Mouse (Mus musculus) CH12.LX (cell line): ENCODE measurements around the gene Gm6803. TPM values are rescaled to one million over a fixed set of nuclear protein-coding genes. Genes with fewer than 3 reads are reported as not detected.
"Not testable (repeated sequence)": the region's sequence is repeated elsewhere in the genome, so short reads cannot be mapped to it uniquely, and the experiment has no call there.

Experiments used
- DNase-seq: peaks from one replicate; pipeline ENCODE4 v3.0.0-alpha.2; 2013; ENCODE audit errors: extremely low read depth
- H3K27ac ChIP-seq: 2 replicates; pipeline ENCODE4 v1.5.1; 2012; ENCODE audit warnings: low read depth, mild to moderate bottlenecking, control low read depth, moderate library complexity; ENCODE audit not compliant: insufficient read depth
- H3K27me3 ChIP-seq: replicated peaks from 2 replicates; pipeline ENCODE3; 2012; ENCODE audit warnings: inconsistent platforms
- H3K36me3 ChIP-seq, 2 experiments: replicated peaks in 1 of 2; 2 replicates each; pipeline versions ENCODE3 to v1.6.1; 2012; ENCODE audit warnings: inconsistent platforms in 1 of 2, low read length in 1 of 2, mild to moderate bottlenecking in 1 of 2, mixed read lengths in 1 of 2, moderate library complexity in 1 of 2; ENCODE audit not compliant: control insufficient read depth in 1 of 2, insufficient read depth in 1 of 2
- H3K4me1 ChIP-seq, 2 experiments: 2 replicates each; pipeline ENCODE4 v1.6.1; 2012; ENCODE audit warnings: inconsistent platforms in 1 of 2, moderate library complexity in 1 of 2; ENCODE audit not compliant: insufficient read depth in 2 of 2, control insufficient read depth in 1 of 2
- H3K4me2 ChIP-seq: 2 replicates; pipeline ENCODE4 v1.6.1; 2012; ENCODE audit warnings: low read depth, mild to moderate bottlenecking, control low read depth; ENCODE audit not compliant: poor library complexity, insufficient read depth, severe bottlenecking
- H3K4me3 ChIP-seq, 3 experiments: fragments of 150-350 bp in 1 of 3; sonication (generic) in 1 of 3; replicated peaks in 1 of 3; 2 replicates each; pipeline versions ENCODE3 to v1.5.1; 2011 to 2012; ENCODE audit warnings: low read depth in 2 of 3, low read length in 2 of 3, mild to moderate bottlenecking in 2 of 3, moderate library complexity in 2 of 3, control low read depth in 1 of 3, improper control_type of control experiment in 1 of 3, inconsistent platforms in 1 of 3, mixed read lengths in 1 of 3; ENCODE audit not compliant: poor library complexity in 1 of 3
- H3K79me2 ChIP-seq: replicated peaks from 2 replicates; pipeline ENCODE4 v1.6.1; 2012; ENCODE audit warnings: mild to moderate bottlenecking, moderate library complexity; ENCODE audit not compliant: control insufficient read depth, poor library complexity, insufficient read depth, severe bottlenecking; ENCODE audit errors: extremely low read depth
- H3K9ac ChIP-seq: 2 replicates; pipeline ENCODE4 v1.6.1; 2012; ENCODE audit warnings: low read depth, mild to moderate bottlenecking, control low read depth, moderate library complexity; ENCODE audit not compliant: insufficient read depth
- H3K9me3 ChIP-seq: replicated peaks from 2 replicates; pipeline ENCODE3; 2012; ENCODE audit warnings: low read length, inconsistent platforms, mixed read lengths
- dilution Hi-C: fragments of 300-500 bp; cut with MboI; formaldehyde crosslinking; loops from 2 replicates; pipeline ENCODE4 v1.14.3; 2020; ENCODE audit warnings: low sequenced_read_pairs; ENCODE audit not compliant: extremely low pct_unique_long_range_greater_than_20kb, extremely low pct_ligation_motif_present
- in situ Hi-C: fragments of 300-500 bp; cut with MboI; formaldehyde crosslinking; loops from 3 replicates; pipeline ENCODE4 v1.14.3; 2019; ENCODE audit warnings: low sequenced_read_pairs, low pct_ligation_motif_present, low pct_unique_long_range_greater_than_20kb, mixed read lengths
- polyA plus RNA-seq: library from polyadenylated mRNA; unstranded; fragments of >175 nt; gene quantifications from 2 replicates; pipeline ENCODE4 v1.2.1, GENCODE M21; 2012; ENCODE audit warnings: low read depth; ENCODE audit not compliant: insufficient read length
- total RNA-seq, 2 experiments: library from RNA; depleted of rRNA; stranded (reverse); fragments of 300-350 nt in 1 of 2; fragments of >200 nt in 1 of 2; gene quantifications; 2 replicates each; pipeline ENCODE4 v1.2.3; 2012 to 2014

Gene Gm6803
- total RNA-seq (2012; rRNA removed) = not detected in 2 replicates
- not detected in 2 replicates for total RNA-seq (2014; rRNA removed)
- polyA plus RNA-seq = not detected in 2 replicates

- in situ Hi-C loops, H3K27ac ChIP-seq, H3K4me3 ChIP-seq, H3K27me3 ChIP-seq, H3K79me2 ChIP-seq, dilution Hi-C loops, DNase-seq, H3K9me3 ChIP-seq, H3K36me3 ChIP-seq, H3K4me2 ChIP-seq, H3K4me1 ChIP-seq, H3K9ac ChIP-seq: not testable (repeated sequence)
Measured at GRCm38 (mm10) chr12:88018671-88019070, at the start of gene Gm6803. Gene Gm6803, minus strand, starts transcription at chr12:88018771.

GRCm38 (mm10) chr12:88045226-88045625, 26.7 kb upstream of the Gm6803 start:
- dilution Hi-C loops, H3K4me3 ChIP-seq, H3K4me1 ChIP-seq: not testable (repeated sequence)

GRCm38 (mm10) chr12:88039703-88040102, 21.1 kb upstream of the Gm6803 start:
- H3K9ac ChIP-seq, DNase-seq, H3K4me1 ChIP-seq, H3K27ac ChIP-seq, H3K36me3 ChIP-seq, H3K4me2 ChIP-seq, H3K27me3 ChIP-seq, H3K79me2 ChIP-seq, H3K9me3 ChIP-seq, H3K4me3 ChIP-seq, dilution Hi-C loops, in situ Hi-C loops: not testable (repeated sequence)

More at GRCm38 (mm10) chr12:88045226-88045625, 26.7 kb upstream of the Gm6803 start:
- H3K27me3 ChIP-seq, DNase-seq, H3K9ac ChIP-seq, H3K9me3 ChIP-seq, H3K4me2 ChIP-seq, in situ Hi-C loops, H3K79me2 ChIP-seq, H3K27ac ChIP-seq, H3K36me3 ChIP-seq: not testable (repeated sequence)

- in situ Hi-C loops, H3K79me2 ChIP-seq, H3K4me2 ChIP-seq, DNase-seq, H3K4me1 ChIP-seq, H3K36me3 ChIP-seq, H3K27me3 ChIP-seq, dilution Hi-C loops, H3K27ac ChIP-seq, H3K4me3 ChIP-seq, H3K9me3 ChIP-seq, H3K9ac ChIP-seq: not testable (repeated sequence)
Measured at GRCm38 (mm10) chr12:88039062-88039461, 20.5 kb upstream of the Gm6803 start.

GRCm38 (mm10) chr12:88032250-88032649, 13.7 kb upstream of the Gm6803 start:
- H3K4me1 ChIP-seq, DNase-seq, H3K4me3 ChIP-seq, H3K9ac ChIP-seq, H3K27ac ChIP-seq, in situ Hi-C loops, H3K4me2 ChIP-seq, H3K79me2 ChIP-seq, H3K36me3 ChIP-seq, H3K27me3 ChIP-seq, dilution Hi-C loops, H3K9me3 ChIP-seq: not testable (repeated sequence)

GRCm38 (mm10) chr12:88026704-88027103, 8.1 kb upstream of the Gm6803 start, which contains the start of gene Gm2056:
Gene Gm2056, plus strand, starts transcription at chr12:88027004.
- H3K4me2 ChIP-seq, H3K36me3 ChIP-seq, H3K4me1 ChIP-seq, DNase-seq, in situ Hi-C loops, H3K79me2 ChIP-seq, H3K9ac ChIP-seq, H3K9me3 ChIP-seq, H3K27me3 ChIP-seq, dilution Hi-C loops, H3K27ac ChIP-seq, H3K4me3 ChIP-seq: not testable (repeated sequence)
